Mouse (Mus musculus) CD4-positive, CD25-positive, alpha-beta regulatory T cell, adult 4 months (primary cell): ENCODE data around the gene Rims4. TPM values are rescaled to one million over a fixed set of nuclear protein-coding genes. Genes with fewer than 3 reads are reported as not detected.

Source experiments
- ATAC-seq: one replicate; pipeline ENCODE4 v1.8.0; 2017
- polyA plus RNA-seq, 2 experiments: library from polyadenylated mRNA; unstranded; fragments of 100-300 nt; shearing (Covaris generic); gene quantifications; one replicate each; pipeline ENCODE4 v1.2.1; 2017

Rims4 gene
- polyA plus RNA-seq, 2 experiments from 2014 or later: not detected

- ATAC-seq: no peak
These were observed 60.1 kb downstream of the Rims4 start for GRCm38 (mm10) chr2:163858254-163858947.

GRCm38 (mm10) chr2:163857233-163857632 lies 61.2 kb downstream of the Rims4 start:
- ATAC-seq: no peak

- ATAC-seq: no peak
These were observed 65.0 kb downstream of the Rims4 start, which contains the start of gene Kcnk15 for GRCm38 (mm10) chr2:163853461-163853901. TSS of gene Kcnk15 (plus strand) at chr2:163853651.

GRCm38 (mm10) chr2:163842043-163842442 lies 76.4 kb downstream of the Rims4 start:
- no peak for ATAC-seq

- ATAC-seq: no peak
These were observed 79.0 kb downstream of the Rims4 start for GRCm38 (mm10) chr2:163839519-163839918.

GRCm38 (mm10) chr2:163838043-163838442 lies 80.4 kb downstream of the Rims4 start:
- peak; percentile 78 for ATAC-seq

GRCm38 (mm10) chr2:163831163-163831562 lies 87.3 kb downstream of the Rims4 start:
- no peak for ATAC-seq

GRCm38 (mm10) chr2:163826494-163826893 lies 92.0 kb downstream of the Rims4 start:
- ATAC-seq: no peak

- no peak for ATAC-seq
These were observed 92.6 kb downstream of the Rims4 start for GRCm38 (mm10) chr2:163825861-163826260.

GRCm38 (mm10) chr2:163823771-163824170 lies 94.7 kb downstream of the Rims4 start:
- ATAC-seq: no peak

GRCm38 (mm10) chr2:163823248-163823647 lies 95.2 kb downstream of the Rims4 start:
- no peak for ATAC-seq

- no peak for ATAC-seq
These were observed 97.9 kb downstream of the Rims4 start, which contains the start of gene Ccn5 for GRCm38 (mm10) chr2:163820607-163821006. TSS of gene Ccn5 (plus strand) at chr2:163820861.

- ATAC-seq: no peak
These were observed 103.6 kb downstream of the Rims4 start for GRCm38 (mm10) chr2:163814739-163815465.

- no peak for ATAC-seq
These were observed 105.4 kb downstream of the Rims4 start for GRCm38 (mm10) chr2:163813077-163813476.

Other genes with a start within 250 kb of the Rims4 start
- 10 to 100 TPM in 1 of 2 experiments, 1 to 10 TPM in 1; 9.2 to 13.8 TPM for gene Ada, start 168.4 kb downstream of the Rims4 start, polyA plus RNA-seq
- gene Ccn5, start 97.8 kb downstream of the Rims4 start, polyA plus RNA-seq: not detected
- gene Kcnk15, start 65.0 kb downstream of the Rims4 start, polyA plus RNA-seq: not detected
- 10 to 100 TPM; 66.3 to 88.1 TPM for gene Ywhab, start 76.3 kb upstream of the Rims4 start, polyA plus RNA-seq
- gene Pabpc1l, start 106.8 kb upstream of the Rims4 start, polyA plus RNA-seq: 1 to 10 TPM in 1 of 2 experiments, not detected in 1; 4.4 TPM
- 100 to 1,000 TPM; 158 to 175 TPM for gene Stk4, start 151.6 kb upstream of the Rims4 start, polyA plus RNA-seq
- gene Tomm34, start 152.5 kb upstream of the Rims4 start, polyA plus RNA-seq: 100 to 1,000 TPM; 132 to 139 TPM